Mouse (Mus musculus) liver, embryonic 14.5 days (tissue): ENCODE measurements around the gene Pde8b. TPM values are rescaled to one million over a fixed set of nuclear protein-coding genes. Genes with fewer than 3 reads are reported as not detected.

Experiments
- ATAC-seq: fragments of 200-750 bp; cut with Nextera tagmentation; 2 replicates; pipeline ENCODE4 v1.8.0; 2017; ENCODE audit warnings: moderate number of reproducible peaks, mild to moderate bottlenecking, moderate library complexity; ENCODE audit not compliant: insufficient read depth
- DNase-seq, 3 experiments: peaks; one replicate each; pipeline ENCODE4 v3.0.0-alpha.2; 2012 to 2013; ENCODE audit warnings: low read depth in 3 of 3, low spot score in 3 of 3
- H3K27ac ChIP-seq: fragments of 300-500 bp; sonication (generic); 2 replicates; pipeline ENCODE4 v1.5.1; 2014; ENCODE audit warnings: moderate library complexity, mild to moderate bottlenecking, control low read depth, inconsistent platforms
- H3K27me3 ChIP-seq: fragments of 300-500 bp; sonication (generic); 2 replicates; pipeline ENCODE4 v1.6.1; 2014; ENCODE audit warnings: mild to moderate bottlenecking, low read length, moderate library complexity; ENCODE audit not compliant: control insufficient read depth, insufficient read depth
- H3K36me3 ChIP-seq: fragments of 300-500 bp; sonication (generic); replicated peaks from 2 replicates; pipeline ENCODE4 v1.6.1; 2014; ENCODE audit warnings: low read depth; ENCODE audit not compliant: control insufficient read depth, insufficient read depth
- H3K4me1 ChIP-seq, 2 experiments: fragments of 200-500 bp in 1 of 2; fragments of 300-500 bp in 1 of 2; sonication (generic) in 1 of 2; replicated peaks; 2 replicates each; pipeline ENCODE4 v1.6.1; 2012 to 2014; ENCODE audit warnings: antibody characterized with exemption in 1 of 2, inconsistent platforms in 1 of 2, low read length in 1 of 2; ENCODE audit not compliant: control insufficient read depth in 2 of 2, insufficient read depth in 2 of 2
- H3K4me2 ChIP-seq: fragments of 300-500 bp; sonication (generic); 2 replicates; pipeline ENCODE4 v1.6.1; 2014; ENCODE audit warnings: low read depth, mild to moderate bottlenecking, control low read depth, moderate library complexity
- H3K4me3 ChIP-seq, 2 experiments: fragments of 200-500 bp in 1 of 2; fragments of 300-500 bp in 1 of 2; sonication (generic) in 1 of 2; 2 replicates each; pipeline ENCODE4 v1.5.1; 2012 to 2014; ENCODE audit warnings: low read depth in 2 of 2, low read length in 2 of 2, mild to moderate bottlenecking in 2 of 2, control low read depth in 1 of 2, inconsistent platforms in 1 of 2, moderate library complexity in 1 of 2; ENCODE audit not compliant: insufficient read depth in 1 of 2
- H3K9ac ChIP-seq: fragments of 300-500 bp; sonication (generic); replicated peaks from 2 replicates; pipeline ENCODE4 v1.6.1; 2014; ENCODE audit warnings: mild to moderate bottlenecking, control low read depth, moderate library complexity
- H3K9me3 ChIP-seq: fragments of 300-500 bp; sonication (generic); 2 replicates; pipeline ENCODE4 v1.6.1; 2016; ENCODE audit warnings: low read length, mixed read lengths; ENCODE audit not compliant: control insufficient read depth
- CTCF ChIP-seq: IDR thresholded peaks from 2 replicates; pipeline ENCODE4 v1.5.1; 2016; ENCODE audit warnings: antibody characterized with exemption, low read depth, control low read depth
- EP300 ChIP-seq: IDR thresholded peaks from 2 replicates; pipeline ENCODE4 v1.6.1; 2016; ENCODE audit warnings: antibody characterized with exemption, low read depth
- WGBS: fragments of 180-500 bp; shearing (Covaris S2); extraction: QIAGEN DNeasy Blood & Tissue Kit; methylation state at CpG from one replicate; pipeline ENCODE4 v1.1.7; 2014; ENCODE audit not compliant: insufficient replicate concordance; 5-methylcytosine and 5-hydroxymethylcytosine counted together
- polyA plus RNA-seq, 2 experiments: library from polyadenylated mRNA; depleted of rRNA in 1 of 2; stranded (reverse) in 1 of 2; unstranded in 1 of 2; fragments of >200 nt; fragmentation: Nextera tagmentation in 1 of 2; extraction: Ambion mirVana in 1 of 2; gene quantifications; 2 replicates each; pipeline versions ENCODE4 v1.2.1 to v1.2.3; 2012 to 2014

Gene Pde8b
- polyA plus RNA-seq, 2 experiments, result 0.37 to 0.40 TPM

DNA sequence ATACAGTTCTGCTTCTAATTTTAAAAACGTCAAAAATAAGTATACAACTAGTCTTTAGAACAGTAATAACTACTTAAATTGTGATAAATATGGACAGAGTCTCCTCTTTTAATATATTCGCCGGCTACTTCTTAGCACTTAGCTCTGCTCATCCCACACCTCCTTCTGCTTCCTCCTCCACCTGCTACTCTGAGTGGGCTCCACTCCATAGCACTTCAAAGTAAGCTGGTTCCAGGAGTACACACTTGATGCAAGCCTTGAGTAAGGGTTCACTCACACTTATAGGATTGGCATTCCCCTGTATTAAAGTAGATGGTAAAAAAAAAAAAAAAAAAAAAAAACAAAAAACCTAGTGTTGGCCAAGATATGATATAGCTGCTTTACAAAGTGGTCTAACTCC, 89.9 kb downstream of the Pde8b start:
- Histone ChIP-seq H3K36me3 (no peaks in the 10 kb centered on the region), H3K27me3 (no peaks in the 10 kb centered on the region), H3K4me1 (no peaks in the 10 kb centered on the region), H3K4me2 (no peak overlapping the region), H3K9ac (no peak overlapping the region), H3K27ac (no peak overlapping the region), H3K9me3 (no peaks in the 10 kb centered on the region), H3K4me3 (no peak overlapping the region)
- ATAC-seq (no peak), DNase-seq (no peak)
- no peak for TF ChIP-seq CTCF
- TF ChIP-seq EP300, result no peak
- 64% methylated on average over 3 of the region's 3 CpGs for WGBS

- ATAC-seq, result no peak
These were observed 91.2 kb downstream of the Pde8b start for GRCm38 (mm10) chr13:95158986-95159385.

DNA sequence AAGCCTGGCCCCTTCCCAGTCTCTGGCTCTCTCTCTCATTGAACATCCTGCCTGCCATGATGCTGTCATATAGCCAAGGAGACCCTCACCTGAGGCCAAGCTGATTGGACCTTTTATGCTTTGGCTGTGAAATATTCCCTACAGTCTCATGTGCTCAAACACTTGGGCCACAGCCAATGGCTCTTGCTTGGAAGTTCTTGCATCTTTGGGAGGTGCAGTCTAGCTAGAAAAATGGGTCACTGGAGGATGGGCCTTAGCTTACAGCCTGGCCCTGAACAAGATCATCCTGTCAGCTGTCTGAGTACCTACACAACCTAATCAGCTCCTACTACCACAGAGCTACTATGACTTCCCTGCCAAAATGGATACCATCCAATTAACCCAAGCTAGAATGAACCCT, 105.4 kb downstream of the Pde8b start:
- H3K4me2 ChIP-seq, result no peak overlapping the region
- H3K27me3 ChIP-seq, result no peaks in the 10 kb centered on the region
- no peak overlapping the region for H3K4me3 ChIP-seq
- no peak for TF ChIP-seq EP300
- TF ChIP-seq CTCF, result no peak
- ATAC-seq (no peak), DNase-seq (no peak)
- H3K4me1 ChIP-seq, result 0 out of 4 replicates have a peak, but pooled peaks cover 0 to 1% of the 10 kb centered on the region in 2 experiments
- H3K27ac ChIP-seq, result no peak overlapping the region
- H3K9me3 ChIP-seq, result no peaks in the 10 kb centered on the region
- H3K9ac ChIP-seq, result no peak overlapping the region
- no peaks in the 10 kb centered on the region for H3K36me3 ChIP-seq

More at GRCm38 (mm10) chr13:95158986-95159385, 91.2 kb downstream of the Pde8b start:
- Histone ChIP-seq H3K4me2 (no peak overlapping the region), H3K9ac (no peak overlapping the region), H3K27me3 (no peaks in the 10 kb centered on the region), H3K4me1 (no peaks in the 10 kb centered on the region), H3K4me3 (no peak overlapping the region), H3K27ac (no peak overlapping the region), H3K36me3 (no peaks in the 10 kb centered on the region), H3K9me3 (no peaks in the 10 kb centered on the region)
- WGBS, result 56% methylated on average over 7 of the region's 7 CpGs
- no peak for TF ChIP-seq CTCF
- TF ChIP-seq EP300, result no peak
- no peak for DNase-seq

GRCm38 (mm10) chr13:95140460-95141079, 109.6 kb downstream of the Pde8b start:
- DNase-seq (no peak), ATAC-seq (no peak)
- H3K9me3 ChIP-seq, result no peaks in the 10 kb centered on the region
- 53% methylated on average over 4 of the region's 4 CpGs for WGBS
- no peaks in the 10 kb centered on the region for H3K27me3 ChIP-seq
- no peak overlapping the region for H3K9ac ChIP-seq
- H3K4me2 ChIP-seq, result no peak overlapping the region
- no peak overlapping the region for H3K4me3 ChIP-seq
- TF ChIP-seq CTCF (no peak), EP300 (no peak)
- H3K4me1 ChIP-seq, result 0 out of 4 replicates have a peak, but pooled peaks cover 0 to 1% of the 10 kb centered on the region in 2 experiments
- no peak overlapping the region for H3K27ac ChIP-seq
- no peaks in the 10 kb centered on the region for H3K36me3 ChIP-seq

- Histone ChIP-seq H3K27me3 (no peaks in the 10 kb centered on the region), H3K9ac (no peak overlapping the region), H3K9me3 (no peaks in the 10 kb centered on the region), H3K4me1 (0 out of 4 replicates have a peak, but pooled peaks cover 0 to 3% of the 10 kb centered on the region in 2 experiments), H3K4me2 (no peak overlapping the region), H3K27ac (no peak overlapping the region), H3K36me3 (no peaks in the 10 kb centered on the region), H3K4me3 (no peak overlapping the region)
- no peak for ATAC-seq
- 64% methylated on average over 7 of the region's 7 CpGs for WGBS
- DNase-seq, result no peak
- TF ChIP-seq EP300, result no peak
- TF ChIP-seq CTCF, result no peak
These were observed 114.6 kb downstream of the Pde8b start for GRCm38 (mm10) chr13:95135326-95136150.
